In the genomic region with DNA sequence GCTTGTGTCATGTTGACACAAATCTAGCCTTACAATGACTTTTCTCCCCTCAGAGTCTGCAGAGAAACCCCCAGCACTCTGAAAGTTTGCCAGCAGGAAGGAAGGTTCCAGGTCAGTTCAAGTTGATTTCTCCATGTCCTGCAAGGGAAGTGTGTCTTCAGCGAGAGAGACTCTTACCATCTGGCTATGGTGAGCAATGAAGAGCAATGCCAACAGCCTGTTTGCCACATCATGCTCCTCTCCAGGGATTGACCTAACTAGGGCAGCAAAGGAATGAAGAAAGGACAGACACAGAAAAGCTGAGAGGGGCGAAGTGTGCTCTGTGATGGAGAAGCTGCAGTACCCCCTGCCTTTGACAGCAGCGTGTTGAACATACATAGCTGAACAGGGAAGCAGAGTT, we compare ENCODE assay signal across 27 mouse cellular contexts. TPM values are rescaled to one million over a fixed set of nuclear protein-coding genes. Genes with fewer than 3 reads are reported as not detected.
DNase-seq lines count a peak whose midpoint lies in the region; ATAC-seq lines count a peak whose summit lies in the region.
"Had no signal": no experiment of that assay in that cellular context is flagged by ENCODE, and none has a peak within 500 bp of the region (broad histone marks: within the 10 kb centered on the region; RNA-seq: fewer than 3 reads in every experiment).

No protein-coding gene starts in this region.

- no peak overlapping the region for H3K27ac ChIP-seq in hindbrain, embryonic 11.5 days (ENCODE audit: low read depth, low read length)
- H3K27ac ChIP-seq: embryonic facial prominence, embryonic 10.5 days; forebrain, embryonic 10.5 days; gastrocnemius, adult 2 months; heart, embryonic 13.5 days; hindbrain, embryonic 12.5 days; kidney, embryonic 15.5 days; left cerebral cortex, adult 2 months; limb, embryonic 15.5 days; liver, embryonic 15.5 days; macrophage; neural tube, embryonic 15.5 days had no signal

- H3K4me2 ChIP-seq in hindbrain, embryonic 11.5 days (replicated peaks; ENCODE audit: low read depth, low read length) = no peak overlapping the region
- H3K4me2 ChIP-seq: heart, embryonic 13.5 days; hindbrain, embryonic 12.5 days; kidney, embryonic 15.5 days; limb, embryonic 15.5 days; liver, embryonic 15.5 days; midbrain, embryonic 11.5 days; neural tube, embryonic 15.5 days had no signal

- no peaks in the 10 kb centered on the region for H3K9me3 ChIP-seq in hindbrain, embryonic 11.5 days (ENCODE audit: control insufficient read depth, low read length)
- H3K9me3 ChIP-seq: embryonic facial prominence, embryonic 10.5 days; forebrain, embryonic 10.5 days; heart, embryonic 13.5 days; hindbrain, embryonic 12.5 days; kidney, embryonic 15.5 days; limb, embryonic 15.5 days; liver, embryonic 15.5 days; neural tube, embryonic 15.5 days had no signal

- H3K9ac ChIP-seq in hindbrain, embryonic 11.5 days (ENCODE audit: low read depth, low read length) = no peak overlapping the region
- H3K9ac ChIP-seq: forebrain, postnatal 0 days; heart, embryonic 13.5 days; hindbrain, embryonic 12.5 days; kidney, embryonic 15.5 days; limb, embryonic 15.5 days; liver, embryonic 15.5 days; neural tube, embryonic 15.5 days had no signal

- DNase-seq in cerebellum, postnatal 4 days (ENCODE audit: low spot score in 2 of 2) = no peak
- peak; percentile 23 to 48 for DNase-seq in cerebellum, adult 18-20 months
- peak; percentile 20 to 24 for DNase-seq in cerebellum, postnatal 14 days
- DNase-seq in naive thymus-derived CD4-positive, alpha-beta T cell, adult 2 months (ENCODE audit: low read depth) = peak; percentile 2
- no peak for DNase-seq in hindbrain, embryonic 11.5 days (ENCODE audit: low spot score)
- DNase-seq in frontal cortex, postnatal 10 days (ENCODE audit: low spot score in 2 of 2) = no peak
- DNase-seq: adrenal gland, adult 8-10 months; forebrain, postnatal 0 days; gastrocnemius, adult 2 months; heart, postnatal 14 days; kidney, adult 11 months; kidney, postnatal 4 days; layer of hippocampus, adult 9-11 months had no signal

- H3K4me1 ChIP-seq in hindbrain, embryonic 11.5 days (replicated peaks; ENCODE audit: control insufficient read depth, insufficient read depth, low read length) = no peaks in the 10 kb centered on the region
- H3K4me1 ChIP-seq: embryonic facial prominence, embryonic 10.5 days; forebrain, embryonic 10.5 days; heart, embryonic 13.5 days; hindbrain, embryonic 12.5 days; kidney, embryonic 15.5 days; limb, embryonic 15.5 days; liver, embryonic 15.5 days; neural tube, embryonic 15.5 days had no signal

- no peaks in the 10 kb centered on the region for H3K36me3 ChIP-seq in hindbrain, embryonic 11.5 days (ENCODE audit: control insufficient read depth, insufficient read depth, low read length)
- H3K36me3 ChIP-seq: embryonic facial prominence, embryonic 10.5 days; forebrain, embryonic 10.5 days; heart, embryonic 13.5 days; hindbrain, embryonic 12.5 days; kidney, embryonic 15.5 days; limb, embryonic 15.5 days; liver, embryonic 15.5 days; neural tube, embryonic 15.5 days had no signal

- WGBS in hindbrain, embryonic 11.5 days = 96% methylated on average over 3 of the region's 3 CpGs

- H3K4me3 ChIP-seq in hindbrain, embryonic 11.5 days (ENCODE audit: low read depth, low read length) = no peak overlapping the region
- H3K4me3 ChIP-seq: embryonic facial prominence, embryonic 10.5 days; forebrain, embryonic 10.5 days; gastrocnemius, adult 2 months; heart, embryonic 13.5 days; hindbrain, embryonic 12.5 days; kidney, embryonic 15.5 days; left cerebral cortex, adult 2 months; limb, embryonic 15.5 days; liver, embryonic 15.5 days; neural tube, embryonic 15.5 days had no signal

- 0 out of 2 replicates have a peak, but pooled peaks cover 2% of the 10 kb centered on the region for H3K27me3 ChIP-seq in hindbrain, embryonic 11.5 days (ENCODE audit: control insufficient read depth, insufficient read depth, low read length)
- H3K27me3 ChIP-seq: hindbrain, embryonic 12.5 days; limb, embryonic 15.5 days; liver, embryonic 15.5 days had no signal

- peak; percentile 68; the same call in 1 of the 2 replicates for ATAC-seq in cerebellum, adult (ENCODE audit: insufficient number of reproducible peaks, low FRiP score, low TSS enrichment)
- no peak for ATAC-seq in hindbrain, embryonic 11.5 days (ENCODE audit: low FRiP score)
- ATAC-seq in erythroblast, adult 5-6 weeks (replicated peaks; ENCODE audit: low FRiP score, poor library complexity, severe bottlenecking) = no peak
- ATAC-seq: forebrain, postnatal 0 days; Patski had no signal

RNA-seq across cellular contexts. Expression of gene Snx12, which starts 59.8 kb away (rescaled TPM):
- 63.6 and 65.5 TPM in 2 replicates for polyA plus RNA-seq in hindbrain, embryonic 11.5 days (2014; fragmentation: Nextera tagmentation; extraction: Ambion mirVana)
- total RNA-seq in erythroblast, adult 5-6 weeks (2015; ENCODE audit: low replicate concordance) = 13.8 and 18.1 TPM in 2 replicates
- total RNA-seq in erythroblast, adult 5-6 weeks (2017; ENCODE audit: low replicate concordance) = 11.3 and 14.0 TPM in 2 replicates

Comparison
In these comparisons a context has a peak if more than half of its experiments do, and no peak if none do; other contexts are left out.
1. DNase-seq: peak in cerebellum, adult 18-20 months (2 of 2), cerebellum, postnatal 14 days (2 of 2) and naive thymus-derived CD4-positive, alpha-beta T cell, adult 2 months (single experiment); none in cerebellum, postnatal 4 days (0 of 2), hindbrain, embryonic 11.5 days (single experiment) and frontal cortex, postnatal 10 days (0 of 2).